Mouse (Mus musculus): ENCODE measurements around the gene Nfkbie.

Nfkbie gene

DNA sequence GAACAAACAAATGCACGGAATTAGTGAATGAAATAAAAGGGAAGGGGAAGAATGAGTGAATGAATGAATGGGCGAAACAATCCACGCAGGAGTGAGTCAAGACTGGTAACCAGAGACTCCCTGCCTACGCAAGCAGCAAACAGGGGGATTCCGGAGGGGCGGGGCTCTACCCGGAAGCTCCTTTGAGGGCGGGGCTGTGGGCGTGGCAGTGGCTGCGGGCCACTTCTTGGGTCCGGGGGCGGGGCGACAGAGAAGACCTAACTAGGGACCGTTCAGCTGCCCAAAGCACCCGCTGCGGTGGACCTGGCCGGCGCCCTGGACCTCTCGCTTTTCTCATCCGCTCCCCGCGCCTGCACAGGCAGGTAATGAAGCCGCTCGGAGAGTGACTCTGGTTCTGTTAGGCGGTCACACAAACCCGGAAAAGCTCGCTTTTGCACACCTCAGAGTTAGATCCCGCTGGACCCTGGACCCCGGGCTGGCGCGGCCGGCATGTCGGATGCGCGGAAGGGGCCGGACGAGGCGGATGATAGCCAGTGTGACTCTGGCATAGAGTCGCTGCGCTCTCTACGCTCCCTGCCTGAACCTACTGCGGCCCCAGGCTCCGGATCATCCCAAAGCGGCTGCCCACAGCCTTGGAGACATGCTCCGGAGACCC lies at the start of gene Nfkbie:
Gene Nfkbie, plus strand, starts transcription at position 252 of the 655 bp plus-strand sequence.
- in situ Hi-C loops (cut with MboI, MseI) = no loop called here

- in situ Hi-C loops (cut with MboI, MseI) = no loop called here
Observed at GRCm38 (mm10) chr17:45505941-45506465, 49.5 kb upstream of the Nfkbie start.

DNA sequence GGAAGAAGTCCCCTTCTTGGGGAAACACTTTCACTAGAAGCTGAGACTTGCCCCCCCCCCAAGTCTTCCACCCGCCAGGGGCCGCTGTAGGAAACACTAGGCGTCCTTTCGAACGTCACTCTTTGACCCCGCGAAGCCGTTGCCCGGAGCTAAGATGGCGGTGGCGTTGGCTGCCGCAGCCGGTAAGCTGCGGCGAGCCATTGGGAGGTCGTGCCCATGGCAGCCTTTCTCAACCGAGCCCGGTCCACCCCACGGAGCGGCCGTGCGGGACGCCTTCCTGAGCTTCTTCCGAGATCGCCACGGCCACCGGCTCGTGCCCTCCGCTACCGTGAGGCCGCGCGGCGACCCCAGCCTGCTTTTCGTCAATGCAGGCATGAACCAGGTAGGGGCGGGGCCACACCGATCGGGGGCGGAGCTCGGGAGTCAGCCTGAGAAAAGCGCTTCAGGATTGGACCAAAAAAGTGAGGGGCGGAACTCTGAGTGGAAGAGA lies 48.8 kb upstream of the Nfkbie start, which contains the start of gene Aars2:
Gene Aars2, plus strand, starts transcription at position 142 of the 490 bp plus-strand sequence.
- in situ Hi-C loops (cut with MboI, MseI) = no loop called here

- in situ Hi-C loops (cut with MboI, MseI) = loop anchor here in 1 of 2 experiments (10.0 kb wide), 1 partner anchor 236 kb away; no protein-coding TSS in a partner anchor
Observed at GRCm38 (mm10) chr17:45510871-45511270, 44.6 kb upstream of the Nfkbie start.

DNA sequence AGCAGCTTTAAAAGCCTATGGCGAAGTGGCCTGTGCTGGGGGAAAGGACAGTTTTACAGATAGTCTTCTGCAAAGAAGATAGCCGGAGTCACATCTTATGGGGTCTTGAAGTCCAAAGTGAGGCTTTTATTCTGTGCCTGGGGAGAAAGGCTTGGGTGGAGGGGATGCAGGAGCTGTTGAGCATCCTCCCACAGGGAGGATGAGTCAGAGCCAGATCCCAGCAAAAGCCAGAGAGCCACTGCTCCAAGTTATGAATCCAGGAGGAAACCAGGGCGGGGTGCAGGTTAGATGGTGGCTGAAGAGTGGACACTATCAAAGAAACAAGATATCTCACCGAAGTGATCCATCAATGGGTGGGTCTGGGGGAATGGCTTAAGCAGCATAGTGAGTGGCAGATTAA lies 43.7 kb upstream of the Nfkbie start:
- in situ Hi-C loops (cut with MboI, MseI) = loop anchor here in 1 of 2 experiments (10.0 kb wide), 1 partner anchor 237 kb away; no protein-coding TSS in a partner anchor

DNA sequence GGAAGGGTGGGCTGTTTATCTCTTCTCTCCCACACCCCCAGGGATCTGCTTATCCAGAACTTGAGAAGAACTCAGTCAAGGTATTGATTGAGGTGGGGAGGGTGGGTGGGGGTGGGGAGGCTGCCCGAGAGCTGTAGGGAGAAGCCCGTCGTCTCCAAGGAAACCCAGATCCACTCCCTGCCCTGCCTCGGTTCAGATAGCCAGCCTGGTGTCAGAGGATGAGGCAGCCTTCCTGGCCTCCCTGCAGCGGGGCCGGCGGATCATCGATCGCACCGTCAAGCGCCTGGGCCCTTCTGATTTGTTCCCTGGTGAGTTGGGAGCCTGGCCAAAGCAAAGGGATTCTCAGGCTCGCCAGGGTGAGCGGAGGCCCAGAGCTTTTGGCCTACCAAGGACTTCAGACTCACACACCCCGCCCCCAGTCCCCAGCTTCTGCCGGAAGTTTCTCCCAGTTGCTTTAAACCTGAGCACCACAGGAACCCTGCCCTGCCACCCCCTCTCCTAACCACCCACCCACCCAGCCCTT lies 40.2 kb upstream of the Nfkbie start:
- in situ Hi-C loops (cut with MboI, MseI) = loop anchor here in 1 of 2 experiments (10.0 kb wide), 1 partner anchor 240 kb away; no protein-coding TSS in a partner anchor

- in situ Hi-C loops (cut with MboI, MseI) = loop anchor here in 1 of 2 experiments (10.0 kb wide), 1 partner anchor 241 kb away; no protein-coding TSS in a partner anchor
Observed at GRCm38 (mm10) chr17:45515806-45516205, 39.7 kb upstream of the Nfkbie start.

GRCm38 (mm10) chr17:45516488-45516887 lies 39.0 kb upstream of the Nfkbie start:
- in situ Hi-C loops (cut with MboI, MseI) = loop anchor here in 1 of 2 experiments (10.0 kb wide), 1 partner anchor 242 kb away; no protein-coding TSS in a partner anchor

GRCm38 (mm10) chr17:45517135-45517534 lies 38.4 kb upstream of the Nfkbie start:
- in situ Hi-C loops (cut with MboI, MseI) = loop anchor here in 1 of 2 experiments (10.0 kb wide), 1 partner anchor 242 kb away; no protein-coding TSS in a partner anchor

DNA sequence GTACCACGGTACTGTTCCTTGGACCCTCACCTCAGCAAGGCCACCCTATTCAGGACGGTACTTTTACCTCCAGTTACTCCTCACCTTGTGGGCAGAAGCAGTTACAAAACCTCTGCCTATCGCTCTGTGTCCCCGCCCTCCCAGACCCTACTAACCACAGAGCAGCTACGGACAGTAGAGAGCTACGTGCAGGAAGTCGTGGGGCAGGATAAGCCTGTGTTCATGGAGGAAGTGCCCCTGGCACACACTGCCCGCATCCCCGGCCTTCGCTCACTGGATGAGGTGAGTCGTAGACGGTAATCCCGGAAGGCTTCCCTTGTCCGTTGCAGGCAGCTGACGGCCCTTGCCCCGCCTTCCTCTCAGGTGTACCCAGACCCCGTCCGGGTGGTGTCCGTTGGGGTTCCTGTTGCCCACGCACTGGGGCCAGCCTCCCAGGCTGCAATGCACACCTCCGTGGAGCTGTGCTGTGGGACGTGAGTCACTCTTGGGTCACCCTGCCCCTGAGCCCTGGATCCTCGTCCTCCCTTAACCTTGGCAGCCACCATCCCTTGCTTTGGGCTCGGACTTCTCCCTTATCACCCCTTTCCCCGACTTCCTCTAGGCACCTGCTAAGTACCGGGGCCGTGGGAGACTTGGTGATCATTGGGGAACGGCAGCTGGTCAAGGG lies 37.8 kb upstream of the Nfkbie start:
- in situ Hi-C loops (cut with MboI, MseI) = loop anchor here in 1 of 2 experiments (10.0 kb wide), 1 partner anchor 243 kb away; no protein-coding TSS in a partner anchor

DNA sequence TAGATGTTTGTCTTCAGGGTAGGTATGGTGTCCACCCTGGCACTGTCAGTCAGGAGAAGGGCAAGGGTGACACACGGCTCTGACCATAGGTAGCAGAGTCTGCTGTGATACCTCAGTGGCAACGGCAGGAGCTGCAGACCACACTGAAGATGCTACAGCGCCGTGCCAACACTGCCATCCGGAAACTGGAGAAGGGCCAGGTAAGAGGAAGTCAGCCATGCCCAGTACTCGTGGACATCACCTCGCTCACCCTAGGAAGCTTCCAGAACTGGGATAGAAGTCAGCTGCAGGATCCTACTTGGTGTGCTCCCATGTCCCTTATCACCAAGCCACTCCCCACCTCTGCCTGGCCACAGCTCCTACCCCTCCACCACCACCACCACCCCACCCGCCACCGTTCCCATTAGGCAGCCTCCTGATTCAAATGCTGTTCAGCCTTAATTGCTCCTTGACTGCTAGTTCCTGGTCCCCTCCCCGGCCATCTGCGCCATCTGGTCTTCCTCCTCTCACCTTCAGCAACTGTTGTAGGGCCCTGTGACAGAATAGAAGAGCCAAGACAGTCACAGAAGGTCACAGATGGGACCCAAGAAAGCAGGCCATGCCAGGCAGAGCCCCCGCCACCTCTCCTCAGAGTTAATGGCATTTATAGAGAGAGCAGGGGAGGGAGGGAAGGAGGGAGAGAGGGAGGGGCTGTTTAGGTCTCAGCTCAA lies 36.6 kb upstream of the Nfkbie start:
- in situ Hi-C loops (cut with MboI, MseI) = loop anchor here in 1 of 2 experiments (10.0 kb wide), 1 partner anchor 244 kb away; no protein-coding TSS in a partner anchor

- in situ Hi-C loops (cut with MboI, MseI) = no loop called here
Observed at GRCm38 (mm10) chr17:45520136-45520535, 35.4 kb upstream of the Nfkbie start.

DNA sequence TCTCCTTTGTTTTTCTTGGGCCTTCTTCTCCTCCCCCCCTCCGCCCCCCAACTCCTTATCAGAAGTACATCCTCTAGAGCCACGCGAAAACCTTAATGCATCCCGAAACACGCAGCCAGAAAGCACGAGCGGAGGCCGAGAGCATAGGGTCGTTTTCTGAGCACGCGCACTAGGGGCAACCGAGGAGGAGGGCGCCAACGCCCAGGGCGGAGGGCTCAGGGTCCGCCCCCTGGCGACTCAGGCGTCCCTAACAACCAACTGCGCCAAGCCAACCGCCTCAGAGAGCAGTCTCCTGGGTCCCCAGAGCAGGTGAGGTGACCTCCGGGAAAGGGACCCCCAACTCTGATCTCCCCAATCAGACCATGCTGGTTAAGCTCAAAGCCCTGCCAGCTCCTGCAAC lies 32.2 kb upstream of the Nfkbie start, which contains the start of gene Tcte1:
Gene Tcte1, plus strand, starts transcription at position 172 of the 400 bp plus-strand sequence.
- in situ Hi-C loops (cut with MboI, MseI) = no loop called here

DNA sequence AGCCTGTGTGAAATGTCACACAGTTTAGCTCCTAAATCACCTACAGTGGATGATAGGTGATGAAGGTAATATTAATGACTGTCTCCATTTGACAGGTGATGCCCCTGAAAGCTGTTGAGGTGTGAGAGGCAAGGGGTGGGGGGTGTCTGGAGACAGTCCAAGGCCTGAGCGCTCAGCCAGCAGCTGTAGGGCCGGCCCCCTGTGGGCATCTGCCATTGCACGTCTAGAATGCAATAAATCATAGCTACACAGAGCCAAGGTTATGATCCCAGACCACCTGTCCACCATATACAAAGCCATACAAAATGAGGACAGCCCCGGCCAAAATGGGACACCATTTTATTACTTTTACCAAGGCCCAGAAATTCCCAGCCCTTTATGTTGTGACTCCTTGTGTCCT lies 30.5 kb upstream of the Nfkbie start:
- in situ Hi-C loops (cut with MboI, MseI) = no loop called here

GRCm38 (mm10) chr17:45526571-45526970 lies 28.9 kb upstream of the Nfkbie start:
- in situ Hi-C loops (cut with MboI, MseI) = no loop called here

GRCm38 (mm10) chr17:45530346-45530782 lies 25.1 kb upstream of the Nfkbie start:
- in situ Hi-C loops (cut with MboI, MseI) = no loop called here

DNA sequence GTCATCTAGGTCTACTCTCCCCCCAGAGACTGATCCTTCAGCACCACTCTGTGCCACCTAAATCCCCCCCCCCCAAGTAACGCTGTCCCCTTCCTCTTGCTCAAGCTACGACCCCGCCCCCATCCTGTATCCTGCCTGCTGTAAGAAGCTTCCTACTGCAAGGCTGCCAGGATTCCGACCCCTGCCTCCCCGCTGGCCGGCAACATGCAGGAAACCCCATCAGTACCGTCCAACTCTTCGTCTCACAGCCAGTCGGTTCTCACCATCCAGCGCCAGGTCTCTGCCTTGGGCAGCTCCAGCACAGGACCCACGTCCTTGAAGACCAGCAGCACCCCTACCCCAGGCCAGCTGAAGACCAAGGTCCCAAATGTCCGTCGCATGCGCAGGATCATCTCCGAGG lies 22.6 kb upstream of the Nfkbie start:
- in situ Hi-C loops (cut with MboI, MseI) = no loop called here

- in situ Hi-C loops (cut with MboI, MseI) = no loop called here
Observed at GRCm38 (mm10) chr17:45536264-45536663, 19.2 kb upstream of the Nfkbie start.

DNA sequence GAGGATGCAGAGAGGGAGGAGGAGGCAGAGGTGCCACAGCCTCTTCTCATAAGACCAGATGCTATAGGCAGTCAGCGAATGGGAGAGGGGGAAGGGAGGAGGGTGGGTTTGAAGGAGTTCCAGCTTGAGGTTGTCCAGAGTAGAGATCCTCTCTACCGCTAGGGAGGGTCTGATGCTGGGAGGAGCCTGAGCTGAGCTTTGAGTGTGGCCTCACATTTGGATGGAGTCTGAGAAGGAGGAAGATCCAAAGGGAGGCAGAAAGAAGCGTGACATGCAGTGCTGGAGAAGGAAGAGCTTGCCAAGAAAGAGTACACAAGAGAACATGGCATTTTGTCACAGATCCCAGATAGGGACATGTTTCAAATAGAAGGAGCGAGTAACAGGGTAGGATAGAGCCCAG lies 17.1 kb upstream of the Nfkbie start:
- in situ Hi-C loops (cut with MboI, MseI) = no loop called here

DNA sequence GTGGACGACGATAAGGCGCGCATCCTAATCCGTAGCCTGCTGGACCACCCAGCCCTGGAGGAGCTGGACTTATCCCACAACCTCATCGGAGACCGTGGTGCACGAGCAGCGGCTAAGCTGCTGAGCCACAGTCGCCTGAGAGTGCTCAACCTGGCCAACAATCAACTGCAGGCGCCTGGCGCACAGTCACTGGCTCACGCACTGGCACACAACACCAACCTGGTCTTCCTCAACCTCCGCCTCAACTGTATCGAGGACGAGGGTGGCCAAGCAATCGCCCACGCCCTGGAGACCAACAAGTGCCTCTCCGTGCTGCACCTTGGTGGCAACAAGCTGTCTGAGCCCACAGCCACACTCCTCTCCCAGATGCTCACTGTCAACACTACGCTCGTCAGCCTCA lies 15.8 kb upstream of the Nfkbie start:
- in situ Hi-C loops (cut with MboI, MseI) = loop anchor here in 1 of 2 experiments (10.0 kb wide), 1 partner anchor 525 kb away; no protein-coding TSS in a partner anchor

GRCm38 (mm10) chr17:45542129-45542528 lies 13.4 kb upstream of the Nfkbie start:
- in situ Hi-C loops (cut with MboI, MseI) = loop anchor here in 1 of 2 experiments (10.0 kb wide), 1 partner anchor 527 kb away; no protein-coding TSS in a partner anchor
